Mouse (Mus musculus): ENCODE data around the gene Pafah2. TPM values are rescaled to one million over a fixed set of nuclear protein-coding genes. Genes with fewer than 3 reads are reported as not detected.

The Pafah2 gene
- polyA plus RNA-seq, 2 experiments, result 4.3 to 5.4 TPM

DNA sequence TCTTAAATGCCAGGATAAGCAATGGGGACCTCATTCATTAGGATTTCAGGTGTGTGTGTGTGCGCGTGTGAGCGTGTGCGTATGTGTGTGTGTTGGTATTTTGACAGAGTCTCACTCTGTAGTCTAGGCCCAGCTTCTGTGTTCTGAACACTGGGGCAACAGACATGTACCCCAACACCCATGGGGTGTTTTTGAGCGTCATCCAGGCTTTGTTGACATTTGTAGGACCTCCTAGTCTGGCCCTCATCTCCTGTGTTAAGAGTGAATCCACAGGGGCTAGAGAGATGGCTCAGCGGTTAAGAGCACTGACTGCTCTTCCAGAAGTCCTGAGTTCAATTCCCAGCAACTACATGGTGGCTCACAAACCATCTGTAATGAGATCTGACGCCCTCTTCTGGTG lies 978 bp upstream of the Pafah2 start:
- Histone ChIP-seq H3K27me3 (ENCODE audit: control insufficient read depth, insufficient read depth, low read length) (no peaks in the 10 kb centered on the region), H3K9me3 (ENCODE audit: control insufficient read depth, low read length) (no peaks in the 10 kb centered on the region; the same call in 1 of the 2 replicates), H3K9ac (replicated peaks) (no peak overlapping the region), H3K4me3 (ENCODE audit: insufficient read depth in 1 of 2, low read depth in 2 of 2, low read length in 2 of 2) (no peak overlapping the region), H3K4me1 (replicated peaks; ENCODE audit: control insufficient read depth in 2 of 2, insufficient read depth in 2 of 2, low read length in 1 of 2) (peaks cover 4 to 10% of the 10 kb centered on the region in 2 experiments; a peak in 3 of 4 replicates), H3K36me3 (replicated peaks; ENCODE audit: control insufficient read depth, insufficient read depth, low read depth) (no peaks in the 10 kb centered on the region), H3K4me2 (ENCODE audit: low read depth) (no peak overlapping the region), H3K27ac (no peak overlapping the region)
- no peak for ATAC-seq (ENCODE audit: insufficient read depth)
- no peak for DNase-seq (ENCODE audit: low read depth in 3 of 3, low spot score in 3 of 3)
- WGBS (ENCODE audit: insufficient replicate concordance), result 85% methylated on average over 7 of the region's 7 CpGs
- no peak for TF ChIP-seq CTCF (IDR thresholded peaks at IDR 0.05; ENCODE audit: low read depth)
- no peak for TF ChIP-seq EP300 (IDR thresholded peaks at IDR 0.05; ENCODE audit: low read depth)

DNA sequence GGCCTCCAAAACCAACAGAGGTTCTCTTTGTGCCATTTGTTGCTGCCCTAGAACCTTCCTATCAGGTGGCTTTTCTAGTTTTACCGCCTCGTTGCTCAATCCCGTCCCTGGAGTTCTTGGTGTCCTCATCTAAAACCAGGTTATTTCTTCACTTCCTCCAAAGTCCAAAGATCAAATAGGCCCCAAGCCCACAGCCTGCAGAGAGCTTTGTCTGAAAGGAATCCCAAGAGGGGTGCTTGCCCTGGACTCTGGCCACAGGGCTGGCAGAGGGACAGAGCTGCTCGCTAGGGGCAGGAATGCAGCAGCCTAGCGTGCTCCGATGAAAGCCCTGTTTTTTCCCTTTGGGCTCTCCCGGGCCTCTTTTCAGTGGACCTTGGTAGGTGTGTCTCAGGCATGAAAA lies 1.0 kb downstream of the Pafah2 start:
- WGBS (ENCODE audit: insufficient replicate concordance), result 33% methylated on average over 7 of the region's 7 CpGs
- ATAC-seq (ENCODE audit: insufficient read depth), result no peak
- no peak for DNase-seq (ENCODE audit: low read depth in 3 of 3, low spot score in 3 of 3)

DNA sequence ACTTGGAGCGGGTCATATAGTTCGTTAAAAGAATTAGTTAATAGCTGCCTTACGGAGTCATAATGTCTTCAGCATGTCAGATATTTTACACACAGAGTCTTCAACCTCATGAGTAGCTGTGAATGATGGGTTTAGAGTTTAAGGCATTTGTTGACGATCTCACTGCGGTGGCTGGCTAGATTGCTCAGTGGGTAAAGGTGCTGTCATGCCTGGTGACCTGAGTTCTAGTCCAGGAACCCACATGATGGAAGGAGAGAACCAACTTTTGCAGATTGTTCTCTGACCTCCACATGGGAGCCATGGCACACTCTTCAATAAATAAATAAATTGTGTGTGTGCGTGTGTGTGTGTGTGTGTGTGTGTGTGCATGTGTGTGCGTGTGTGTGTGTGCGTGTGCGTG lies 1.6 kb downstream of the Pafah2 start:
- Histone ChIP-seq H3K4me2 (ENCODE audit: low read depth) (no peak overlapping the region; the same call in 1 of the 2 replicates), H3K4me1 (replicated peaks; ENCODE audit: control insufficient read depth in 2 of 2, insufficient read depth in 2 of 2, low read length in 1 of 2) (peaks cover 22 to 28% of the 10 kb centered on the region in 2 experiments), H3K27ac (no peak overlapping the region), H3K9ac (replicated peaks) (no peak overlapping the region), H3K9me3 (ENCODE audit: control insufficient read depth, low read length) (no peaks in the 10 kb centered on the region), H3K4me3 (ENCODE audit: insufficient read depth in 1 of 2, low read depth in 2 of 2, low read length in 2 of 2) (no peak overlapping the region), H3K36me3 (replicated peaks; ENCODE audit: control insufficient read depth, insufficient read depth, low read depth) (no peaks in the 10 kb centered on the region), H3K27me3 (ENCODE audit: control insufficient read depth, insufficient read depth, low read length) (no peaks in the 10 kb centered on the region)
- 80% methylated on average over 9 of the region's 9 CpGs for WGBS (ENCODE audit: insufficient replicate concordance)
- no peak for TF ChIP-seq CTCF (IDR thresholded peaks at IDR 0.05; ENCODE audit: low read depth)
- no peak for TF ChIP-seq EP300 (IDR thresholded peaks at IDR 0.05; ENCODE audit: low read depth)
- ATAC-seq (ENCODE audit: insufficient read depth) (no peak), DNase-seq (ENCODE audit: low read depth in 3 of 3, low spot score in 3 of 3) (no peak)

More for the DNA sequence above, 1.0 kb downstream of the Pafah2 start:
- Histone ChIP-seq H3K4me3 (ENCODE audit: insufficient read depth in 1 of 2, low read depth in 2 of 2, low read length in 2 of 2) (no peak overlapping the region; a peak in 1 of 4 replicates), H3K4me1 (replicated peaks; ENCODE audit: control insufficient read depth in 2 of 2, insufficient read depth in 2 of 2, low read length in 1 of 2) (peaks cover 17 to 26% of the 10 kb centered on the region in 2 experiments), H3K9me3 (ENCODE audit: control insufficient read depth, low read length) (no peaks in the 10 kb centered on the region), H3K27me3 (ENCODE audit: control insufficient read depth, insufficient read depth, low read length) (no peaks in the 10 kb centered on the region), H3K9ac (replicated peaks) (no peak overlapping the region), H3K4me2 (ENCODE audit: low read depth) (peak overlapping the region; percentile 88), H3K36me3 (replicated peaks; ENCODE audit: control insufficient read depth, insufficient read depth, low read depth) (no peaks in the 10 kb centered on the region), H3K27ac (no peak overlapping the region)
- no peak for TF ChIP-seq EP300 (IDR thresholded peaks at IDR 0.05; ENCODE audit: low read depth)
- no peak for TF ChIP-seq CTCF (IDR thresholded peaks at IDR 0.05; ENCODE audit: low read depth)

GRCm38 (mm10) chr4:134400206-134400605 lies 4.1 kb downstream of the Pafah2 start:
- H3K4me3 ChIP-seq (ENCODE audit: insufficient read depth in 1 of 2, low read depth in 2 of 2, low read length in 2 of 2), result no peak overlapping the region
- H3K4me1 ChIP-seq (replicated peaks; ENCODE audit: control insufficient read depth in 2 of 2, insufficient read depth in 2 of 2, low read length in 1 of 2), result peaks cover 22 to 32% of the 10 kb centered on the region in 2 experiments
- H3K27me3 ChIP-seq (ENCODE audit: control insufficient read depth, insufficient read depth, low read length), result no peaks in the 10 kb centered on the region
- WGBS (ENCODE audit: insufficient replicate concordance), result 43% methylated on average over 5 of the region's 5 CpGs
- no peaks in the 10 kb centered on the region for H3K36me3 ChIP-seq (replicated peaks; ENCODE audit: control insufficient read depth, insufficient read depth, low read depth)
- ATAC-seq (ENCODE audit: insufficient read depth) (no peak), DNase-seq (ENCODE audit: low read depth in 3 of 3, low spot score in 3 of 3) (no peak)
- no peaks in the 10 kb centered on the region for H3K9me3 ChIP-seq (ENCODE audit: control insufficient read depth, low read length)
- no peak overlapping the region for H3K9ac ChIP-seq (replicated peaks)
- no peak overlapping the region for H3K27ac ChIP-seq
- TF ChIP-seq EP300 (IDR thresholded peaks at IDR 0.05; ENCODE audit: low read depth) (no peak), CTCF (IDR thresholded peaks at IDR 0.05; ENCODE audit: low read depth) (no peak)
- peak overlapping the region; percentile 15; the same call in 1 of the 2 replicates for H3K4me2 ChIP-seq (ENCODE audit: low read depth)

DNA sequence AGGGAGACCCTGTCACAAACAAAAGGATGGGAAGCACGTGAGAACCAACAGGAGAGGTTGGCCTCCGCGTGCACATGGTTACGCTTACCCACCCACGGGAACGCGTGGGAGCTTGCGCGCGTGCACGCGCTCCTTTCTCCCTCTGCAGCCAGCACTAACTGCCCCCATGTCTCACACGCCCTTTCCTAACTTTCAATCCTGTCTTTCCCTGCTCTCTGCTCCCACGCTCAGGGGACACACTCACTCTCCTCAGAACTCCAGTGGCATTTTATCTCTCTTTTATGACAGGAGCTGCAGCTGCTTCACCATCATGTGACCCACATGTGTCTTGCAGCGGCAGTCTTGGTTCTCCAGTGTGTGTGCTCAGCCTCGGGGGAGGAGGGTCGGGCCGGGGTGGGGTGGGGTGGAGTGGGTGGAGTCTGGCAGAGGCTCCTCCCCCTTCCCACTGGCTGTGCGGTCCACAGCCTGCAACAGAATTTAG lies 5.1 kb downstream of the Pafah2 start:
- no peak overlapping the region; the same call in 1 of the 2 replicates for H3K27ac ChIP-seq
- peaks cover 19 to 27% of the 10 kb centered on the region in 2 experiments for H3K4me1 ChIP-seq (replicated peaks; ENCODE audit: control insufficient read depth in 2 of 2, insufficient read depth in 2 of 2, low read length in 1 of 2)
- no peaks in the 10 kb centered on the region for H3K27me3 ChIP-seq (ENCODE audit: control insufficient read depth, insufficient read depth, low read length)
- H3K9ac ChIP-seq (replicated peaks), result no peak overlapping the region; the same call in 1 of the 2 replicates
- H3K4me3 ChIP-seq (ENCODE audit: insufficient read depth in 1 of 2, low read depth in 2 of 2, low read length in 2 of 2), result peak overlapping the region; percentile 50 to 61
- DNase-seq (ENCODE audit: low read depth in 3 of 3, low spot score in 3 of 3) (peak in 1 of 3 experiments; percentile 42), ATAC-seq (ENCODE audit: insufficient read depth) (peak; percentile 80)
- H3K9me3 ChIP-seq (ENCODE audit: control insufficient read depth, low read length), result no peaks in the 10 kb centered on the region
- H3K36me3 ChIP-seq (replicated peaks; ENCODE audit: control insufficient read depth, insufficient read depth, low read depth), result no peaks in the 10 kb centered on the region
- TF ChIP-seq EP300 (IDR thresholded peaks at IDR 0.05; ENCODE audit: low read depth) (no peak), CTCF (IDR thresholded peaks at IDR 0.05; ENCODE audit: low read depth) (no peak)
- 2% methylated on average over 19 of the region's 19 CpGs for WGBS (ENCODE audit: insufficient replicate concordance)
- H3K4me2 ChIP-seq (ENCODE audit: low read depth), result peak overlapping the region; percentile 86

Measured in liver, embryonic 14.5 days (tissue).